Mouse (Mus musculus) spleen, adult 18-20 months (tissue): ENCODE data around the gene Slc4a1.

Experiments
- DNase-seq, 2 experiments: peaks; one replicate each; pipeline ENCODE4 v3.0.0; 2022; ENCODE audit warnings: mixed read lengths in 2 of 2

The Slc4a1 gene

DNA sequence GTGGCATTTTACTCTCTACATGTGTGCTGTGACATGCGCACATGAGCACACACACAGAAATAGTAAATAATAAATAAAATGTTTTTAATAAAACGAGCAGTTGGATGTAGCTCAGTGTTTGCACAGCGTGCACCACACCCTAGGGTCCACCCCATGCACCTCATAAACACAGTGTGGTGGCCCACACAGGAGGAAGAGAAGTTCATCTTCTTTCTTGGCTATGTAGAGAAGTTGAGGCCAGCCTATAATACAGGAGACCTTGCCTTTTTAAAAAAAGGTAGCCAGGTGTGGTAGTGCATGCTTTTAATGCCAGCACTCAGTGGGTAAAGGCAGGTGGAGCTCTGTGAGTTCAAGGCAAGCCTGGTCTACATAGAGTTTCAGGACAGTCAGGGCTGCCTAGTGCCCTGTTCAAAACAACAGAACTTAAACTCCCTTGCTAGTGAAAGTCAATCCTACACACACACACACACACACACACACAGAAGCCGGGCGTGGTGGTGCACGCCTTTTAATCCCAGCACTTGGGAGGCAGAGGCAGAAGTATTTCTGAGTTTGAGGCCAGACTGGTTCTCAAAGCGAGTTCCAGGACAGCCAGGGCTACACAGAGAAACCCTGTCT lies 8.2 kb upstream of the Slc4a1 start:
- DNase-seq, result no peak

DNA sequence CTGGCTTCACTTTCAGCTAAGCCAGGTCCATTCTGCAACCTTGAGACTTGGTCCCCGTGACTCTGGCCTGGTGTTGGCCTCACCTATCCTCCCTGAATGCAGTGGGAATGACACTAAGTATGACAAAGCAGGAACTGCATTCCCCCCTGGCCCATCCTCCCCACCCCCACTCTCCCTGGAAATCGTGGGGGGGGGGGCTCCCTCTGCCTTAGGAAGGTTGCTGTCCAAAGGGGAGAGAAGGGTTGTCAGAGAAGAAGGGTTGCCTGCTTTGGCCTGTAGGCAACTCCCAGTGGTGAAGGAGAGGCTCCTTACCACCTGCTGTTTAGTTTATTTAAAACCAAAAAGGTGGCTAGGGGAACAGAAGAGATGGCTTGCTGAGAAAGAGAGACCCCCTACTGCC lies 7.6 kb upstream of the Slc4a1 start:
- DNase-seq, result no peak

DNA sequence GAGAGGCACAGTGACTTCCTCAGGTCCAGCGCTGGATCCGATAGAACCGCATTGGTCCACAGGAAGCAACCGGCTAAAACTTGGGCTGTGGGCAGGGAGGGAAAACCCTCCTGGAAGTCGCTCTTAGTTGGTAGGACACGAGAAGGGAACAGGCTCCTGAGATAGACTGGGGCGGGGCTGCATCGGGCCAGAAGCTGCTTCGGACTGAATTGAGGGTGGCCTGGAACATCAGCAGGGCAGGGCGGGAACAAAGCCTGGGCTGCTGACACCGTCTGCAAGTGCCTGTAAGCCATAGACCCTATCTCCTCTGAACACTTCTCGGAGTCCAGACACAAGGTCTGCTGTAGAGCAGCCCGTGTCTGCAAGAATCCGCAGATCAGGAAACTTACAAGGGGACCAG lies 6.9 kb upstream of the Slc4a1 start:
- no peak for DNase-seq

DNA sequence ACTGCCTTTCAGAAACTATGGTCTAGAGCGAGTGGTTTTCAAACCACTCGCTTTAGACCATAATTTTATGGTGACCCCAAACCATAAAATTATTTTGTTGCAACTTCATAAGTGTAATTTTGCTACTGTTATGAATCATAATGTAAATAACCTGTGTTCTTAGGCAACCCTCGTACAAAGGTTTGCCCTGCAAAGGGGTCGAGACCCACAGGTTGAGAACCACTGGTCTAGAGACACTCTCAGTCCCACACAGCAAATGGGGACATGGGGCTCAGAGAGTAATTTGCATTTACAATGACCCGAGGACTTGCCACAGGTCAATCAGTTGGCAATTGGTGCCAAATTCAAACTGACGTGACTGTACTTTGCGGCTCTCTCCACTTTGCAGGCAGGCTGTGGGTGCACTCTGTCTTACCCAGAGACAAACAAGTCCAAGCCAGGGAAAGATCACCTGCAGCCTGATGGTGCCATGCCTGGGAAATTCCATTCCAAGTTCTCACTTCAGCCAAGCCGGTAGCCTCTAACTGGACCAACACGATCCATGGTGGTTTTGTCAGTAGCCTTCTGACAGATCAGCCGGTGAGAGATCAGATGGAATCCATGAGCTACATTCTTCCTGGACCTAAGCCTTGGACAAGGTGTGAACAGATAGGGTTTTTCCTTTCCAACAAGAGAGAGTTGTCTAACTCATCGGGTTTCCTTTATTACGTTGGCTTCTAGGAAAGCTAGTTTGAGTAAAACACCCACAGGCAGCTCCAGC lies 6.1 kb upstream of the Slc4a1 start:
- no peak for DNase-seq

DNA sequence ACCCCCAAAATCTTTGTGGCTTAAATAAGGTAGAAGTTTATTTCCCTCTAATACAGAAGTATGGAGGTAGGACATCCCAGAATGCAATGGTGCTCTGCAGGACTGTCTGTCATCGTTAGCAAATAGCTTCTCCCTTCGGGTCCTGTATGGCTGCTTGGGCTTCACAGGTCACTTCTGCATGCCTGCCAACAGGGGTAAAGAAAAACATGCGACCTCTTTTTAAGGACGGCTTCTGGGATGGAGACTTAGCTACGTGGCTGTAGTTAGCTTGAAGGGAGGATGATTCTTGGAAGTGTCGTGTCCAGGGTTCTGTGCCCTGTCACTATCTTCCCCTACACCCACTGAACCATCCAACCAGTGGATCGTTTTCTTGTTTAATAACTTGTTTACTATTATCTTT lies 4.3 kb upstream of the Slc4a1 start:
- DNase-seq, result no peak

DNA sequence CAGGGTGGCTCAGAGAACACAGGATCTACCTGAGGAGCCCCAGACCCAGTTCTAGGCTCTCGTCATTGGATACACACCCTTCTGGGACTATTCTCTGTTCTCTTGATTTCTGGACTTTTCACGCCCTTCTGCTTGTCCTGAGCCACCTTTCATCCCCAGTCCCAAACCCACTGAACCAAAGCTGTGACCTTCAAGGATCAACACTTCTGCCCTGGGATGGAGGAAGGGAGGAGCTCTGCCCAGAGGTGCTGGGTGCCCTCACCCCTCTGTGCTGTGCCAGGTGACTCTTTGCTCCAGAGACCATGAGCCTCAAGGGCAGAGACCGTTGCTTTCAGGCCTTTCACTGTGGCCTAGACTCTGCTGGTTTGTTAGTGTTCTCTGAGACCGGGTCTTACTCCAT lies 3.3 kb upstream of the Slc4a1 start:
- no peak for DNase-seq

DNA sequence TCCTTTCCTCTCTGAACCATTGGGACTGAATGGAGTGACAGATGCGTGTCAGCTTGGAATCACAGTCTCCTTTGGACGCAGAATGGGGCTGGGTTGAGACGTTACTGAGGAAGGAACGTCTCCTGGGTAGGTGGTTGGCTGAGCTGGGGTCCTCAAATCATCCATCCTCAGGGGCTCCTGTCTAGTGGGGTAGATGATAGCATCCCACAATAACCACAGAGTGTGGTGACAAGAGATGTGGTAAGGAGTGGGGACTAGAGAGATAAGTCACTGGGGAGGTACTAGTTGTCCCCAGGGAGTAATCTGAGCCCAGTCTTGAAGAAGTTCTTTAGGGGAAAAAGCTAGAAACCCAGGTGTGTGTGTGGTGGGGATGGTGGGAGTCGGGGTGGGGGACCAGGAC lies 2.3 kb upstream of the Slc4a1 start:
- DNase-seq, result no peak

DNA sequence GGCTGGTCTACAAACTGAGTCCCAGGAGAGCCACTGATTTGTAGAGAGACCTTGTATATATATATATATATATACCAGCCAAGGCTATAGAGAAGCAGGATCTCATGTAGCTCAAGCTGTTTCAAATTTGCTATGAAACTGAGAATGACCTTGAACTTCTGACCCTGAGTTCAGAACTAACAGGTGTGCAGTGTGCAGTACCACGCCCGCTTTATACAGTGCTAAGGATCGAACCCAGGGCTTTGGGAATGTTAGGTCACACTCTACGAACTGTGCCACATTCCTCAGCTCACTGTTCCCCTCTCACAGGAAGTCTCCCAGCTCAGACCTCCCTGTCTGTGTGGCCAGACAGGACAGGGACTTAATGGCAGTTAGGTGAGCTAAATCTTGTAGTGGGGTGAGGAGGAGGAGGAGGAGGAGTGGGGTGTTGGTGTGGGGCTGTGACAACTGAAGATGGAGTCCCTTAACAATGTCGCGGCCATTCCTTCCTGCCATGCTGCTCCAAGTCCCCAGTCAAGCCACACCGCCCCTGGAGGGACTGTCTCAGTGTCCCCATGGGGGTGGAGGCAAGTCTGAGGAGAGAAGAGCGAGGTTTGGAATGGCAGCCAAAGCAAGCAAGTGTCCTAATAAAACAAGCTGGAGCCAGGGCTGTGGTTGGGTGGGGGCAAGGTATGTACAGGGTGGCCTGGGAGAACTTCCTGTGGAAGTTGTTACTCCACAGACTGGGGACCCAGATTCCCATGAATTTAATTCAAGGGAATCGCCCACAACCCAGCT lies 1.7 kb upstream of the Slc4a1 start:
- DNase-seq, result no peak

DNA sequence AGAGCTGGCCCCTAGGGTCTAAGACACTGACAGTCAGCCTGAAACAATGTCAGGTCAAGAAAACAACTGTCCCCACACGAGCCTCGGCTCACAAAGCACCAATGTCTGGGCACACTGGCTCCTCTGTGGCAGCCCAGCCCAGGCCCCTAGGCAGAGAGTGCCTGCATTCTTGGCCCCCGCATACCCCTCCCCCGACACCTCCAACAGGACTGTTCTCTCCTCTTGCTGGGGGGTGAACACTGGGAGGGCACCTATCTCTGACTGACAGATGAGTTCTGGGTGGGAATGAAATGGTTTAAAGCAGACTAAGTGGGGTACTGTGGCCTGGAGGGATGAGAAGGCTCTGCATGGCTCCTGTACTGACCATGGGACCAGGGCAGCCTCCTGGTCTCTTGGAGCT lies 304 bp downstream of the Slc4a1 start:
- no peak for DNase-seq

DNA sequence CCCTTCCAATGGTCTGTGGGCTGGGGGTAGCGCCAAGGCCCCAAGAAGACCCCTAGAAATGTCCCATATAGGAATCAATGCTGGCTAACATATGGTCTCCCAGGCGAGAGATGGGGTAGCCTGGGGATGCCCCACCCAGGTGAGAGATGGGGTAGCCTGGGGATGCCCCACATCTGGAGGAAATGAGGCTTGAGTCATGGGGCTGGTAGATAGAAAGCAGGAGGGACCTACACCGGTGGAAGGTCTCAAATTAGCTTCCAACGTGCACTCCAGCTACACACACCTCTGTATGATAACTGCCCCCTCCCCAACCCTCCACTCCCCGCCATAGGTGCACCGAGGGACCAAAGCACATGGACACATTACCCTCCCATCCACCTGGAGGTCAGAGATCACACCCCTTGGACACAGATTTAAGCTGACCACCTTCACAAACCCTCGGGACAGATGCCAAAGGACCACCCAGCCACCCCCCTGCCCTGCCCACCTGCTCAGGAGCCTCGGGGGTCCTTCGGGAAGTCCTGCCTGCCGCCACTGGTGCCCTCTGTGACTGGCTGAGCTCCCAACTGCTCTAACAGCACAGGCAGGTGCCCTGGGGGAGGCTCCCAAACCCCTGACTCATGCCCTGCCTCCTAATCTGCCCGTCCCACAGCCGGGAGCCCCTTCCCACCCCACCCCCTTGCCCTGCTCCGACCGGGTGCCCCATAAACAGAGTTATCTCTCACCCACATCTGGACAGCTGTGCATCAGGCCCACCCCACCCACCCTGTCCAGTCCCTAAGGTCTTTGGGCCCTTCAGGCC lies 1.2 kb downstream of the Slc4a1 start:
- DNase-seq, result no peak

DNA sequence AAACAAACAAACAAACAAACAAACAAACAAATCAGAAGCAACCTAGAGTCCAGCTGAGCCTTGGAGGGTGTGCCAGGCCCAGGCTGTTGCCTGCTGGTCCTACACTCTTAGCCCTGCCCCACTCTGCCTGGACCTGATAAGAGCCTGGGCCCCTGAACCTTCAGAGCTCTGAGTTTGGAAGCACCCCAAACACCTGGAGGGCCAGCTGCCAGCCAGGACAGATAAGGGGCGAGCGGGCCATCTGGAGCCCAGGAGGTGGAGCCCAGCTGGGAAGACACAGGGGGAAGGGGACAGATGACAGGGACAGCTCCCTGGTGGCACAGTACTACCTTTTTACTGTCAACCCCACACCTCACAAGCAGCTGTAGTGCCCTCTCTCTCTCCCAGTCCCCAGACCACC lies 2.4 kb downstream of the Slc4a1 start:
- DNase-seq, result no peak

DNA sequence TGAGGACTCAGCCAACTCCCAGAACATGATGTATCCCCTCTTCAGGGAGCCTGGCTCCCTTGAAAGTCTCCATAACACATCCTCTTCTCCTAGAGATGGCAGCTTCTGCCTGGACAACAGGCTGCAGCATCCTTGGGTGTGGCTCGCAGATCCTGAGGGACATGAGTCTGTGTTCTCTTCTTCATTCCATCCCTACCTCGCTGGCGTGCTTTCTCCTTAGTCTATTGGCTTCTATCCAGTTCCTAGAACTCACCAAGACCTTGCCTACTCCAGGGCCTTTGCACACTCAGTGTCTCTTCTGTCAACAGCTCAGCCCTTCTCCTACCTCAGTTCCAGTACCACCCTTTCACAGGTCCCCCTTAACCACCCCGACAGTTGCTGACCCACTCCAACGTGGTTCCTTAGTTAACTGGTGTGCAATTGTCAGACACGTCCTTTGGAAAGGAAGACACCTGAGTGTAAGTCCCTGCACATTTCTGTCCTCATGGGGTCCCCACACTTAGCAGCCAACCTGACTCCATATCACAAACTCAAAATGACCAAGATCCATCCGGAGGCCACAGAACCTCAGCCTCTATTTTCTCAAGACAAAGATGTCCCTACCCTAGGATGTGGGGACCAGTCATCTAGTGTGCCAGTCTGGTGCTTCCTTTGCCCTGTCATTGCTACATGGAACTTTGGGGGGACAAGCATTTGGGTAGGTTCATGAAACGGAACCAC lies 4.1 kb downstream of the Slc4a1 start:
- DNase-seq, result no peak

DNA sequence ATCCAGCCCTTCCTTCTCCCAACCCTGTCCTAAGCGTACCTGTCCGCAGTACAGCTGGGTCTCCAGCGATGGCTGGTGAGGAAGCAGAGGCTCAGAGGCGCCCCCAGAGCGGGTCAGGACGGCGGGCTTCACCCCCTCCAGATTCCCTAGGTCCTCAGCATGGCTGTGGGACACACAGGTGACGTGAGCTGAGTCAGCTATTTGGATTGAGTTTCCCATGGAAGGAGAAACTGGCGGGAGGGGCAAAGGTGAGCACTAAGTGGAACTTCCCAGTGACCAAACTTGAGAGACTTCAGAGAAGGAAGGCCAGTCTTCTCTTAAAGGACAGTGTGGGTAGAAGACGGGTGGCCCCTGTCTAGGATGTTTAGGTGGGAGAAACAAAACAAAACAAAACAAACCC lies 7.6 kb downstream of the Slc4a1 start:
- no peak for DNase-seq

DNA sequence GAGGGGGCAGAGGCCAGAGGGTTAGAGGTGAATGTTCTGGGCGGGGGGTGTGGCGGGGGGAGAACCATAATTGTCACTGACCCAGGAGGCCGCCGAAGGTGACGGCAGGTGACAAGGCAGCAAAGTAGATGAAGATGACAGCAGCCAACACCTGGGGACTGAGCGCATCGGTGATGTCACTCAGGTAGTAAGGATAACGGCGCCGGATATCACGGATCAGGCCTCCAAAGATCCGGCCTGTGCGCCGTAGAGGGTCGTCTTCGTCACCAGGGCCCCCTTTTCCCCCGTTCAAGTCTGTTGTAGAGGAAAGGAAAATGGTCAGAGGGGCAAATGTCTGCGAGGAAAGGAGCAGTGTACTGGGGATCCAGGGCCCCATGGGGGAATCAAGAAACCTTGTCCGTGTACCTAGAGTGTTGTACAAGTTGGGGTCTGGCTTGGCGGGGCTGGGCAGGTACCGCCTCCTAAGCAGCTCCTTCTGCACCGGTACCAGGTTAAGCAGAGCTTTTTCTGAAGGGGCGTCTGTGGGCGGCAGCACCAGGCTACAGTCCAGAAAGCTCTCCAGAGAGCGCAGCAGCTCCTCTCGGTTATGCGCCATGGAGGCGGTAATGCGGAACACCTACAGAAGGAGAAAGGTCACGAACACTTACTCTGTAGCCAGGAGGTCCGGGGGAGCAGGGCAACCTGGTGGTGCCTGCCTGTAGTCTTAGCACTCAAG lies 9.2 kb downstream of the Slc4a1 start:
- DNase-seq, result no peak

DNA sequence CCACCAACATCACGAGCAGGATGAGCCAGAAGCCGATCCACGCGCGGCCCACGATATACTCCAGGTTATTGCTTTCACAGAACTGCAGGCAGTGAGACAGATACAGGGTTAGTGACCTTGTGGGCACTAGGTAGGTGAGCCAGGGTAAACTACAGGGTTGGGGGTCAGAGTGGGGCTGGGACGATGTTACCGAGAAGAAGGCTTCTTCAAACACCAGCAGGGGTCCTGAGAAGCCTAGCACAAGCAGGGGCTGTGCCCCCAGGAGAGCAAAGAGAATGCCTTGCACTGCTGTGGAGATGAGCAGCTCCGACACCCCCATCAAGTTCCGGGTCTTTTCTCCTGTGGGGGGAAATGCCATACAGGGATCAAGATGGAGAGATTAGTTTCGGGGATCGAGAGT lies 9.8 kb downstream of the Slc4a1 start:
- DNase-seq, result no peak

DNA sequence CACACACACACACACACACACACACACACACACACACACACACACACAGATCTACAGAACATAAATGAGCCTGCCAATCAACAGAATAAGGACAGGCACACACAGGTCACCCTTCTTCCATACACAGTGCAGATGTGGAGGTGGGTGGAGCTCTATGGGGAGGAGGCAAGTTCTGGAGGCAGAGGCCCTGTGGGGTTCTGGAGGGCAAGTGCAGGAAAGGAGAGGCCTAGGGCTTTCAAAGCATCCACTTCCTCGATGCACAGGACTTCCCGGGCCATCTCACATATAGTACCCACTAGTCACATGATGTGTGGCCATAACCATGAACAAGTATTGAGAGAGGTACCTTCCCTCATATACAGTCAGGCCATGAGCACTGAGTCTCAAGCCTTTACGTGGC lies 10.5 kb downstream of the Slc4a1 start:
- DNase-seq, result no peak

DNA sequence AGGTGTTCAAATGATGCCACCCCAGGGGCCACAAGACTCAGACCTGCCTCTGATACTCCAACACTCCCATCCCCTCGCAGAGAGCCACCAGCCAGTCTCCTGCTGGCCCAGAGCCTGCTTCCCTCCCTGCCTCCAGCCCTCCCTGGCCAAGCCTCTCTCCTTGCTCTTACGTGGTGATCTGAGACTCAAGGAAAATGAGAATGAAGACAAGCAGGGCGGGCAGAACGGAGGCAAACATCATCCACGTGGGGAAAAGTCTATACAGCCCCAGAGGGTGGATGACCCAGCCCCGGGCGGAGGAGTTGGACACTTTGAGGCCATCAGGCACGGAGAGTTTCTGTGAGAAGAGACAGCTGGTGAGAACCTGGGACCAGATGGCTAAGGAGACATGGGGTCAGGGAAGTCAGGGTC lies 13.0 kb downstream of the Slc4a1 start:
- DNase-seq, result no peak

DNA sequence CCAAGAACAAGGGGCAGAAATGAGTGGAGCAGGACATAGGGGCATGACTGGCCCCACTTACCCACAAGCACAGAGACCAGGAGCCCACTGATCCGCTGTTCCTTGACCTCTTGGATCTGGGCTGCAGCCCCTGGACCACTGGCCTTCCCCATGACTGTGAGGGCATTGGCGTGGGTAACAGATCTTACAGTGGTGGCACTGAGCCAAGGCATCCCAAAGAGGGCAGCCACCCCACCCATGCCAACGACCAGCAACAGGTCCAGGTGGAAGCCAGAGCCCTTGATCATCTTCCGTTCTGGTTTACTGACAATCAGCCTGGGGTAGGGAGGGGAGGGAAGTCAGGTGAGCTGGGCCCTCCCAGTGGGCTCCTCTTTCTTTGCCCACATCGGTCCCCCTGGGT lies 13.6 kb downstream of the Slc4a1 start:
- DNase-seq, result no peak

DNA sequence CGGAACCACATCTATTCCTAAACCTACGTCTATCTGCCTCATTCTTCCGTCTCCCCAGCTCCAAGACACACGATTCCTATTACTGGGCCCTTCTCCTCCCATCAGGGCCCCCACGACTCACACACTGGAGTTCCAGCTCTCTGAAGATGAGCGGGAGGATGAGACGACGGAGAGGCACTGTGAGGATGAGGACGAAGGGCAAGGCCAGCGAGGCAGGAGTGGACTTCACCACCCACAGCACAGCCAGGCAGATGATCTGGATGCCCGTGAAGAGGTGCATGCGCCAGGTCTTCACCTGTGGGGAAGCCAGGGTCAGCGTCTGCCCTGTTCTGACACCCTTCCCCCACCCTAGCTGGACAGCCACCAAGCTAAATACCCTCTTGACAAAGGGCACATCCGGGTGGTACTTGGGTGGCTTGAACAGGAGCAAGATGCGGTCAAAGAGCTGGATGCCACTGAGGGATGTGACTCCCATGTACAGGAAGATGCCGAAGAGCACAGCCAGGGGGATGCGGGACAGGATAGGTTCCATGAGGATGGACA lies 15.0 kb downstream of the Slc4a1 start:
- no peak for DNase-seq

DNA sequence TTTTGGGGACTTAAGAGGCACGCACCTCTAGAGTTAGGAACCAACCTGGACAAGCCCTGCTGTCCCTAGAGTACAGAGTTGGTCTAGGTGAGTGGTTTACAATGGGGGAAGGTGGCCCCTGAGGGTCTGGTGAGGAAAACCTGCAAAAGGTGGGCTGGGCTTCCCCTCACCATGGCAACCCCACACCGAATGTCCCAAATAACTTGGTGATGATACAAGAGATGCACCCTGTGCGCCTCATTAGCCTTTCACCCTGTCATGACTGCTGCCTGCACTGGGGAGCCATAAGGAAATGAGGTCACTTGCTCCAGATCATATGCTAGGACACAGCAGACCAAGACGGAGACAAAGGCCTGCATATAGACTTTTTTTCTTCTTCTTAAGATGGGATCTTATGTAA lies 15.6 kb downstream of the Slc4a1 start:
- no peak for DNase-seq

DNA sequence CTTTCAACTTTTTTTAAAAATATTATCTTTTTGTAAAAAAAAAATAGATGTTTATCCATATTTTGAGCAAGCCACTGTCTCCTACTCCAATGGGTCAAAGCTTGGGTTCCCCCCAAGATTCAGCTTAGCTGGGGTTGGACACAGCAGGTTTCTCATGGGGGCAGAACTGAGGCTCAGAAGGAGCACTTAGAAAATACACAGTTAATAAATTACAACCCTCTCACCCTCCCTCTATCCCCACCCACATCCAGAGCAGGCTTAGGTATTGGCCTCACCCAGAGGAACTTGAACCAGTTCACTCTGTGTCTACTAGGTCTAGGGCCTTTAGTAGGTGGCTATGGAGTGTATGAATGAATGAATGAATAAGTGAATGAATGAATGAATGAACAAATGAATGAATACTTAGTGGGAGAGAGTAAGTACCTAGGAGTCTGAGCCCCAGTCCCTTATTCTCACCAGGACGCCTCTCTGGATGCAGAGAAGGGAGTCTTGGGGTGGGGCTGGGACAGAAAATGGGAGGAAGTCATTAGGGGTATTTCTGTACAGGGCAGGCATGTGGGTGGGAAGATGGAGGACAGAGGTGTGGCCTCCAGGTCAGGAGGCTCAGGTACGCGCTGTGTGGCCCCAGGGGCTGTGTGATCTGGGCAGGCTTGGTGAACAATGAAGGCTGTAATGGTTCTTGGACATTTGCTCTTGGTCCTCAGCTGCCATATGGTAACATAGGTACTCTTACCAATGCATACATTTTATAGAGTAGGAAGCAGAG lies 16.6 kb downstream of the Slc4a1 start:
- no peak for DNase-seq
